Comparison of ENCODE assay signal across 35 mouse cellular contexts in the genomic region with DNA sequence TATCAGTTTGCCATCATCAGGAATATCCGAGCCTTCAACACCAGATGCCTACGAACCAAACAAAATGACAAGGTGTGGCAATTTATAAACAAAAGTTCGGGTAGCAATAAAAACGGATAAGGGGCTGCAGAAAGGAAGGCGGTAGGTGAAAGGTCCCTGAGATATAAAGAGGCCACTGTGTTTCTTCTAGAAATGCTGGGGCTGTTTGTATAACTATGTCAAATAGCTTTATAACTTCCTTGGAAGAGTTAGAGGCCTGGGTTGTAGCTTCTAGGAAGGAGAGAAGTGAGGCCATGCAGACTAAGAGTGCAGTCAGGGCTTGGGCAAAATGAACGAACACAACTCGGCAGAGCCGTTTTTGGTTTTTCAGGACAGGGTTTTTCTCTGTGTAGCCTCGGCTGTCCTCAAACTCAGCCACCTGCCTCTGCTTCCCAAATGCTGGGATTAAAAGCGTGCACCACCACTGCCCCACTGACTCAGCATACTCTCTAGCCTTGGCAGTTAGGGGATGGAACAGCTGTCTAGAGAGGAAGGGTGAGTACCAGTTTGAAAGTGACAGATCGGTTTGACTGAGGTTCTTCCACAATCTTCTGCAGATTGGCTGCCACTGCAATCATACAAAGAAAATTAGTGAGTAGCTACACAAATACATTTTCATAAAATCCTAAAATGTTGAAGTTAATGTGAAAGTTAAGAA. TPM values are rescaled to one million over a fixed set of nuclear protein-coding genes. Genes with fewer than 3 reads are reported as not detected.
DNase-seq lines count a peak whose midpoint lies in the region; ATAC-seq and TF ChIP-seq lines count a peak whose summit lies in the region.
"Had no signal": no experiment of that assay in that cellular context is flagged by ENCODE, and none has a peak within 500 bp of the region (broad histone marks: within the 10 kb centered on the region; RNA-seq: fewer than 3 reads in every experiment).

No protein-coding gene starts in this region.

- no peaks in the 10 kb centered on the region for H3K9me3 ChIP-seq in intestine, embryonic 16.5 days (ENCODE audit: control insufficient read depth, low read length)
- H3K9me3 ChIP-seq: embryonic facial prominence, embryonic 10.5 days; embryonic facial prominence, embryonic 13.5 days; forebrain, embryonic 12.5 days; G1E; hindbrain, embryonic 15.5 days had no signal

- H3K4me1 ChIP-seq in intestine, embryonic 16.5 days (ENCODE audit: control insufficient read depth, insufficient read depth, low read length): 0 out of 2 replicates have a peak, but pooled peaks cover 3% of the 10 kb centered on the region
- H3K4me1 ChIP-seq: embryonic facial prominence, embryonic 10.5 days; embryonic facial prominence, embryonic 13.5 days; forebrain, embryonic 12.5 days; hindbrain, embryonic 15.5 days had no signal

- H3K4me3 ChIP-seq in layer of hippocampus, adult 2 months: no peak overlapping the region
- H3K4me3 ChIP-seq in intestine, embryonic 16.5 days (ENCODE audit: low read length): no peak overlapping the region
- H3K4me3 ChIP-seq in myocyte: no peak overlapping the region
- H3K4me3 ChIP-seq: embryonic facial prominence, embryonic 10.5 days; embryonic facial prominence, embryonic 13.5 days; erythroblast, embryonic 14.5 days; forebrain, embryonic 12.5 days; heart, adult 2 months; hindbrain, embryonic 15.5 days had no signal

- WGBS in intestine, embryonic 16.5 days: 42% methylated on average over 11 of the region's 11 CpGs

- no peak for TF ChIP-seq CTCF in layer of hippocampus, adult 2 months (conservative IDR thresholded peaks at IDR 0.05)

- 0 out of 2 replicates have a peak overlapping the region, but pooled peaks have one; percentile 48 for H3K27ac ChIP-seq in layer of hippocampus, adult 2 months
- peak overlapping the region; percentile 81 for H3K27ac ChIP-seq in intestine, embryonic 16.5 days (ENCODE audit: low read length)
- H3K27ac ChIP-seq: embryonic facial prominence, embryonic 10.5 days; embryonic facial prominence, embryonic 13.5 days; forebrain, embryonic 12.5 days; heart, adult 2 months; hindbrain, embryonic 15.5 days had no signal

- H3ac ChIP-seq in myocyte (ENCODE audit: control insufficient read depth, insufficient read length): no peak overlapping the region

- peaks cover 4% of the 10 kb centered on the region; the same call in 1 of the 2 replicates for H3K36me3 ChIP-seq in intestine, embryonic 16.5 days (ENCODE audit: control insufficient read depth, insufficient read depth, low read length)
- H3K36me3 ChIP-seq in myocyte (ENCODE audit: control insufficient read depth, insufficient read depth): peaks cover 17% of the 10 kb centered on the region

- no peak for TF ChIP-seq POLR2A in myocyte (IDR thresholded peaks at IDR 0.05; ENCODE audit: insufficient read length, low read depth)

- peak; percentile 40 for DNase-seq in heart, adult 11 months
- DNase-seq in heart, postnatal 25 days (ENCODE audit: low spot score): no peak
- no peak for DNase-seq in layer of hippocampus, adult 2 months (ENCODE audit: low spot score in 2 of 2)
- no peak for DNase-seq in layer of hippocampus, adult 9-10 months (ENCODE audit: low spot score)
- no peak for DNase-seq in right cerebral cortex, adult 18-20 months
- DNase-seq: adrenal gland, postnatal 10 days; adrenal gland, postnatal 36 days; cerebellum, adult 11 months; cerebellum, adult 2 months; cerebellum, adult 9-11 months; cerebellum, postnatal 25 days; gastrocnemius, postnatal 10 days; gastrocnemius, postnatal 36 days; heart, adult 2 months; heart, postnatal 36 days had no signal

- no peak overlapping the region for H3K9ac ChIP-seq in intestine, embryonic 16.5 days (ENCODE audit: low read depth, low read length)
- H3K9ac ChIP-seq: embryonic facial prominence, embryonic 13.5 days; forebrain, embryonic 12.5 days; hindbrain, embryonic 15.5 days had no signal

- no peak overlapping the region for H3K4me2 ChIP-seq in intestine, embryonic 16.5 days (ENCODE audit: low read depth, low read length)
- no peak overlapping the region for H3K4me2 ChIP-seq in myocyte (ENCODE audit: low read depth)
- H3K4me2 ChIP-seq: embryonic facial prominence, embryonic 13.5 days; forebrain, embryonic 12.5 days; heart, embryonic 11.5 days; hindbrain, embryonic 15.5 days had no signal

- intact Hi-C loops in heart, postnatal 25 days (cut with DNase I): loop anchor here (10.0 kb wide), 1 partner anchor 113 kb away; a partner anchor contains a TSS

- no peaks in the 10 kb centered on the region for H3K79me2 ChIP-seq in myocyte (ENCODE audit: control insufficient read depth, insufficient read depth)

- H3K27me3 ChIP-seq in intestine, embryonic 16.5 days (replicated peaks; ENCODE audit: control insufficient read depth, insufficient read depth, low read length): no peaks in the 10 kb centered on the region
- no peaks in the 10 kb centered on the region for H3K27me3 ChIP-seq in myocyte (ENCODE audit: control insufficient read depth, insufficient read depth, insufficient read length)
- H3K27me3 ChIP-seq: CH12.LX; embryonic facial prominence, embryonic 13.5 days; forebrain, embryonic 12.5 days; hindbrain, embryonic 15.5 days; Patski had no signal

- peak; percentile 67 for ATAC-seq in intestine, embryonic 16.5 days
- no peak for ATAC-seq in CD4-positive, CD25-positive, alpha-beta regulatory T cell, adult 4 months
- ATAC-seq: forebrain, embryonic 16.5 days; Patski had no signal

TF ChIP-seq in myocyte, 11 proteins besides CTCF, POLR2A, EP300 and RAD21:
- TF ChIP-seq TCF3 (IDR thresholded peaks at IDR 0.05; ENCODE audit: insufficient read length, low read depth): no peak
- TF ChIP-seq REST (IDR thresholded peaks at IDR 0.05; ENCODE audit: insufficient read depth, insufficient read length): no peak
- peak; percentile 43 for TF ChIP-seq TCF12 (IDR thresholded peaks at IDR 0.05; ENCODE audit: insufficient read depth, poor library complexity, severe bottlenecking)
- peak; percentile 68 to 90 (median 89) for TF ChIP-seq MYOD1 (IDR thresholded peaks at IDR 0.05; ENCODE audit: control insufficient read depth in 1 of 3, insufficient read length in 2 of 3, low read depth in 2 of 3)
- TF ChIP-seq USF1 (IDR thresholded peaks at IDR 0.05; ENCODE audit: low read depth): no peak
- TF ChIP-seq MYOG (IDR thresholded peaks at IDR 0.05; ENCODE audit: control insufficient read depth in 1 of 3, insufficient read depth in 1 of 3, insufficient read length in 2 of 3, low read depth in 2 of 3): peak; percentile 44 to 81 (median 64)

RNA-seq across cellular contexts. Expression of a gene that starts 32.4 kb away (rescaled TPM):
- not detected for total RNA-seq in heart, postnatal 25 days (2021)
- not detected for total RNA-seq in layer of hippocampus, adult 2 months (2021)
- not detected in 2 replicates for polyA plus RNA-seq in intestine, embryonic 16.5 days (2015; fragmentation: Nextera tagmentation; extraction: Ambion mirVana)
- not detected for polyA plus RNA-seq in myocyte (2012; fragmentation: generic; extraction: Trizol)
- polyA plus RNA-seq in CD4-positive, CD25-positive, alpha-beta regulatory T cell, adult 4 months (2017; shearing (Covaris generic)): not detected
- total RNA-seq: adrenal gland, adult 18-20 months; adrenal gland, postnatal 10 days; adrenal gland, postnatal 36 days; CH12.LX; common myeloid progenitor, adult 5-6 weeks; G1E; gastrocnemius, adult 18-20 months; gastrocnemius, postnatal 10 days; heart, adult 2 months; heart, postnatal 36 days had no signal
- polyA plus RNA-seq: cerebellum, adult 2 months; embryonic facial prominence, embryonic 10.5 days; embryonic facial prominence, embryonic 13.5 days; erythroblast, embryonic 14.5 days; forebrain, embryonic 12.5 days; G1E; heart, embryonic 11.5 days; heart, embryonic 14.5 days; heart, postnatal 0 days; hindbrain, embryonic 11.5 days; hindbrain, embryonic 15.5 days; intestine, embryonic 14.5 days had no signal
